Mouse (Mus musculus) urinary bladder, postnatal 14 days (tissue): ENCODE measurements around the gene Tnfsf10.
"Not testable (repeated sequence)": the region's sequence is repeated elsewhere in the genome, so short reads cannot be mapped to it uniquely, and the experiment has no call there.

ENCODE experiments used
- DNase-seq: peaks from one replicate; pipeline ENCODE4 v3.0.0; 2021; ENCODE audit warnings: low spot score

The Tnfsf10 gene

DNA sequence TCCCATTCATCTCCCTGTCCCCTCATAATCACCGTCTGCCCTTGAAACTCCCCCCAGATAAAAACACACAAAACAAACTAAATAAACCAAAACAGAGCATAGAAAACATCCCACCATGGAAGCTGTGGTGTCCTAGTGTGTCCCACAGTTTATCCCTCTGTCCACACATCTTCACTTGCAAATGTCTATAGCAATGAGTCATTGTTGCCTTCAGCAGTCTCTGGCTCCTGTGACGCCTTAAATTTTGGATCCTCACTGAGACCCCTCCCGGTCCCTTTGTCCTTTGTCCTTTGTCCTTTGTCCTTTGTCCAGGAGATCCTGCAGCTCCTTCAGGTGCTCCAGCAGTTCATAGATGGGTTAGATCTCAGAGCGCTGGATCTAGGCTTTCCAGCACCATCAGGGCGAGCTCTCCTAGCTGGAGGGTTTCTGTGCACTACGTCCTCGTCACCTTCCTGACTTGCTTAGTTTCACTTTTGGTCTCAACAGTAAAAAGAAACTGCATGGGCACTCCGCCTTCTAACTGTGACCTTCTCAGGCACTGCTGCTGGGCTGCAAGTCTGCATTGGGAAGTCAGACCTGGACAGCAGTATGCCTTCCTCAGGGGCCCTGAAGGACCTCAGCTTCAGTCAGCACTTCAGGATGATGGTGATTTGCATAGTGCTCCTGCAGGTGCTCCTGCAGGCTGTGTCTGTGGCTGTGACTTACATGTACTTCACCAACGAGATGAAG, at the start of gene Tnfsf10:
Gene Tnfsf10 (plus strand): TSS at position 470 of the 729 bp plus-strand sequence.
- peak; percentile 9 for DNase-seq

DNA sequence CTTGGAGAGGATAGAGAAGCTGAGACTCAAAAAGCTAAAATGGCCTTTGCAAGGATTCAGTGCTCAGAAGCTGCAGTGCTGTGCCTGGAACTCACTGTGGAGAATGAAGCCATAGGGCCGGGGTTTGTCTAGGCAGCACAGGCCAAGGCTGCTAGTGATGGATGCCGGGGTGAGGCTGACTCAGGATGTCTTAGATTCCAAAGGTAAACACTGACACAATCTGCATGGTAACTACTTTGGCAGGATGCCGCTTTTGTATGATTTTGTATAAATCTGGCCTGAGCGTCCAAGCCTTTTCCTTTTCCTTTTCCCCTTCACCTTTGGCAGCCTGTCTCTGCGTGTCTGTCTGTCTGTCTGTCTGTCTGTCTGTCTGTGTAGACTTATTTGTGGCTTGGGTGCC, 49.5 kb upstream of the Tnfsf10 start:
- peak; percentile 12 for DNase-seq

DNA sequence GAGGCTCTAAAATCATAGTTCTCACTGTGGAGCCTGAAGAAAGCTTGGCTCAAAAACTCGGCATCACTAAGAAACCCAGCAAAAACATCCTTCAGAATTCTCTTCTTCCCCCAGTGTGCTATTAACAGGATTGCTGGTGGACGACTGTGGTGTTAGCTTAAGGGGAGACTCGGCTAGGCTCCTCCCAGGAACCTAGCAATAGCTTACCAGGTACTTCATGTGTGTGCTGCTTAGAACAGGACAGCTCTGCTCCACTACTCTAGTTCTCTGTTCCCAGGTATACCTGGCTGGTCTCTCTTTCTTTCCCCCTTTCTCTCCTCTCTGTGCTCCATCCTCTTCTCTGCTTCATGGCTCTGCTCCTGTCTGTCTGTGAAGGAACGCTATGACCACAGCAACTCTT, 48.9 kb upstream of the Tnfsf10 start:
- DNase-seq = no peak

DNA sequence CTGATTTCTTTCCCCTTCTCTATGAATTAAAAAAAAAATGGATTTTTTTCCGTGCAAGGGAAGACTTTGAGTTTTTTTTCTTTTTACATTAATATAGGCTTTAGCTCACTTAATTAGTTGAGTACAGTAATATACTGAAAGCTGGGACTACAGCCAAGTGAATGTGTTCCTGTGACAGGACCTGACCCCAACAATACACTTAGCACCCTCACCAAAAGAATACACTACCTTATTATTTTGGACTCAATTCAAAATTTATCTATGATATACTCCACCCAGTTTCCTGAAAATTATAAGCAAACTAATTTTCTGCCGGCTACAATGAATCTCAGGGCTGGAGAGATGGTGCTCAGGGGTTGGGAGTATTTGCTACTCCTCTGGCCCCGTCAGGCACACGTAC, 47.7 kb upstream of the Tnfsf10 start:
- DNase-seq = no peak

DNA sequence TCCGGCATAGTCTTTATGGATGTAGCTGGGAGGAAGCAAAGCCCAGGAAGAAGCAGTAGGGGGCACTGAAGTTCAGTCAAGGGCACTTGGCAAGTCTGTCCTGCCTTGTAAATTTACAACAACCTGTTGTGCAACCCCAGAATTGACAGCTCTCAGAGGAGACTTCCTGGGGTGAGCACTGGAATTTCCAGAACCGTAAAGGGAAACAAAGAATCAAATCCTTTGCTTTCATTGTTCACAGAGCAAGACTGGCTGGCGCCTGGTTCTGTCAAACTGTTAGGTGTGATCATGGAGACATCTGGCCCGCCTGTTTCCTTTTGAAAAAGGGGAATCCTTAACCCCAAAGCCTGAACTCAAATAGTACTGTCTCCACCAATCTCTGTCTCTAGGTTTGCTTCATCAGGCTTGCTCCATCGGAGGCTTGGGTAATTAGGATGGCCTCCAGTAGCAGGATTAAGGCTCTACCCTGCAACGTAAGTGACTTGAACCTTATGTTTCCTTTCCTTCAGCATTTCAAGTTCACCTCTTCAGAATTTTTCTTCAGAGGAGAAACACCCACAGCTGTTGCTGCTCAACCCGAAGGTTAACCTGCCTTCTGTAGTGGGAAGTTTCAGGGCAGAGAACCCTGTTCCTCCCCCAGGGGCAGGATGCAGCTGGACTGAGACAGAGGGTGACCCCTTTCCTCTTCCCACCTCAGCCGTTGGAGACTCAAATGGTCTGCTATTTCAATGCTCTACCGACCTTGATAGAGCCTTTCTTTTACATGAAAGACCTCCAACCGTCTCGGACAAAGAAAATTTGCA, 46.5 kb upstream of the Tnfsf10 start:
- peak; percentile 54 for DNase-seq

DNA sequence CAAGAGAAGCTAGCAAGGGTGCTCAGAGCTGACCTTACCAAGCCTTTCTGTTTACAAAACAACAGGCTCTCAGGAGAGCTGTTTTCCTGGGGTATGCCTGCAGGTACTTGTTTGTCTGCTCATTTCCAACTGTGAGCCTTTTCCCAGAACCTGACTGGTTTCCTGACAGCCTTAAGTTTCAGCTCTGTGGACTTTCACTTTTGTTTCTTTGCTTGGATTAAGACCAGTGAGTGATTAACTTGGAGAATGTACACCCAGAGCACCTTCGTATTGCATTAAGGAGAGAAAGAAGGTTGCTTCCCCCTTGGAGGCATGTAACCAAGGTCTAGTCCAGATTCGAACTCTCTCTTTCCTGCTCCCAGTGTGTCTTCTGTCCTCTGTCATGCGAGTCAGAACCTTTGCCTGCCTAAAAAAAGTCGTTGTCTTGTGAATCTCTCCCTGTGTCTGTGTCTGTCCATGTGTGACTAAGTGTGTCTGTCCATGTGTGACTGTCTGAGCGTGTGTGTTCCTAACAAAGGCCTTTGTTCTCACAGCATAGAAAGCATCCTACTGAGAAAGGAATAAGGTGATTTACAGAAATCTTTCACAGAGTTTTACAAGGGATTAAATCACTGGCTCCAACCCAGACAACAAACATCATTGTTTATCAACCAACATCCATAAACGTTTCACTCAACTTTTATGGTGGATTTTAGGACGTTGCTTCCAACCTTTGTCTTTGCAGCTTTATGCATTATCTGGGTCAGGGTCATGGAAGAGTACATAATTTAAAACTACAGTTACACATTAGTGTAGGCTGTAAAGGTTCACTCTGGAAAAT, 43.7 kb upstream of the Tnfsf10 start:
- DNase-seq = no peak

DNA sequence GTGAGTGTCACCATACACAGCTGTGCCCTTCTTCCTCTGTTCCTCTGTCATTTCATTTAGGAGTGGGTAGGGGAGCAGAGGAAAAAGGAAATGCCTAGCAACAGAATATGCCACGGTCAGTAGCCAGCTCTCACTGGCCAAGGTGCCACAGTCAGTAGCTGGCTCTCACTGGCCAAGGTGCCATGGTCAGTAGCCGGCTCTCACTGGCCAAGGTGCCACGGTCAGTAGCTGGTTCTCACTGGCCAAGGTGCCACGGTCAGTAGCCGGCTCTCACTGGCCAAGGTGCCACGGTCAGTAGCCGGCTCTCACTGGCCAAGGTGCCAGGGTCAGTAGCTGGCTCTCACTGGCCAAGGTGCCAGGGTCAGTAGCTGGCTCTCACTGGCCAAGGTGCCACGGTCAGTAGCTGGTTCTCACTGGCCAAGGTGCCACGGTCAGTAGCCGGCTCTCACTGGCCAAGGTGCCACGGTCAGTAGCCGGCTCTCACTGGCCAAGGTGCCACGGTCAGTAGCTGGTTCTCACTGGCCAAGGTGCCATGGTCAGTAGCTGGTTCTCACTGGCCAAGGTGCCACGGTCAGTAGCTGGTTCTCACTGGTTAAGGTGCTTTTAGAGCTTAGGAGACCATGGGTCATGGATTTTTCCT, 37.4 kb upstream of the Tnfsf10 start:
- DNase-seq = not testable (repeated sequence)

DNA sequence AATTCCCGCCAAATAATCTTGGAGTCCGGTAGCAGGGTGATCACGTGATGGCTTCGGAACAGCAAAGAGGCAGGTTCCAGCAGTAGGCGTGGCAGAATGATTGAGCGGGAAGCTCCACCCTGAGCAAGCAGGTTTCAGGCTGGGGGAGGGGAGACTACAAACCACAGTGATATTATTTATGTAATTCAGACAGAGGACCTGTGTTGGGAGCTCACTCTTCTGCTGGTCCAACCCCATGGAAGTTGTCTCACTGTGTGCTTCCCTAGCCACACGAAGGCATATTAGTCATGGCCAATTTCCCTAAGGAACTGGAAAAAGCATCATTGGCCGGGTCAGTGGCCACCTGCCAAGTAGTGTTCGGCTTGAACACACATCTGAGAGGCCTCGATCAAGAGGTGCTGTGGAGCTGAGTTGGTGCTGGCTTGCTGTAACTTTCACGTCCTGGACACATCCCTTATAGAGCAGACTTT, 36.5 kb upstream of the Tnfsf10 start:
- DNase-seq = peak; percentile 34

DNA sequence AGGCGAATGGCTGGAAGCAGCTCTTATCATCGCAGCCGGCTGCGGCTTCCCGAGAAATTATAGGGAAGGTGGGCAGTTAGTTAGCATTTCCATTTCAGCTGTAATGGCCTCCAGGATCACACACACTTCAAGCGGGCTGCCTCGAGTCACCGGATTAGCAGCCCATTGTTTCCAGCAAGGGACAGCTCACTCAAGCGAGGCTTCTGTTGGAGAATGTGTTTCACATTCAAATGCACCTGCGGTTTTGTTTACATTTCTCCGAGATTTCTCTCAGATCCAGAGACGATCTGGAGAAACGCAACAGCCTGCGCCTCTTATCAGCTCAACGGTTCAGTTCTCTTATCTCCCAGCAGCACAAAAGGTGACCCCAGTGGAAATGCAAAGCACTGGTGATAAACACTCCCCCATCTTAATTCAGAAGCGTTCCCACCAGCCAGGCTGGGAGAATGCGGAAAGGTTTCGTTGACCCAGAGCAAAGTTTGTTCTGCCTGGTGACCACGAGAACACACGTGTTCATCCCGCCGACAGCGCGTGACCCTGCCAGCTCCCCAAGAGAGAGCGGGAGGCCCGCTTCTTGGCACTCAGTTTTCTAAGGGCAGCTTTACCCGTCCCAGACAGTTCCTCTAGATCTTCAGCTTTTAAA, 33.6 kb upstream of the Tnfsf10 start:
- no peak for DNase-seq

DNA sequence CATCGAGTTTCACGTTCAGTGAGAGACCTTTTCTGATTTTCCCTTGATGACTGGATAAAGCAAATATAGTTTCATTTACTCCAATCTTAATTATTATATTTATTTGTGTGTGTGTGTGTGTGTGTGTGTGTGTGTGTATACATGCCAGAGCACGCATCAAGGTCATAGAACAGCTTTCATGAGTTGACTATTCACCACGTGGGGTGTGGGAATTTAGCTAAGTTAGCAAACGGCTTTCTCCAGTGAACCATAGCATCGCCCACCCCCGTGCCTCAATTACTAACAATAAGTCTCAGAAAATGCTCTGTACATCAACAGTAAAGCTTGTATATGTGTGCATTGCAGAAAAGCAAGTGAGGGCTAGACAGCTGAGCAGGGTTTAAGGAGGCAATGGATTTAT, 33.0 kb upstream of the Tnfsf10 start:
- DNase-seq = no peak

DNA sequence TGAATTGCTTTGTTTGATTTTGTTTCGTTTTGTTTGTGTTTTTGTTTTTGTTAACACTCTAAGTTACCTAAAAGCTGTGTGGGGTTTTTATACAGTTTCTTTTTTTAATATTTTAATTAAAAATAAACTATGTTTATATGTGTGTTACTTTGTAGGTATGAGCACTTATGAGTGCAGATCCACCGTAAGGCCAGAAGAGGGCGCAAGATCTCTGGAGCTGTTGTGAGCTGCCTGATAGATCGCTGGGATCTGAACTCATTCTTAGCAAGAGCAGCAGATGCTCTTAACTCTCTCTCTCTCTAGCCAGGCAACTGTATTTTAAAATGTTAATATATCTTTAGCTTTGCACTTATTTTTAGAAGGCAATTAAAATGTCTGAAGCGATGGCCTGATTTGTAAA, 32.6 kb upstream of the Tnfsf10 start:
- no peak for DNase-seq

DNA sequence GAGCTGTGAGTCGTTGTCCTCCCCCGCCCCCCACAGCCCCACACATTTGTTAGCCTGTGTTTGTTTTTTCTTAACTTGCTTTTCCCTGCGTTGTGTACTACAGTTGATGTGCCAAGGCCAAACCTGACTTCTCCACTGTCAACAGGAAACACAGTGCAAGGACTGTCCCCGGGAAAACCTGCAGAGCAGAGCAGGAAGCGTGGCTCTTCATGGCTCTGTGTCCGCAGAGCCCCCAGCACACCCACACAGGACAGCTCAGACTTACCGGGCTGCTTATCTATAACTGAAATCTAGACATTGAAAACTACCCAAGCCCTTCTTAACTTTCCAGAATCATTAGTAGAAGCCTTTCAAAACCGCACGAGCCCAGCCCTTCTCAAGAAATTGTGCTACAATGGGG, 31.8 kb upstream of the Tnfsf10 start:
- no peak for DNase-seq

DNA sequence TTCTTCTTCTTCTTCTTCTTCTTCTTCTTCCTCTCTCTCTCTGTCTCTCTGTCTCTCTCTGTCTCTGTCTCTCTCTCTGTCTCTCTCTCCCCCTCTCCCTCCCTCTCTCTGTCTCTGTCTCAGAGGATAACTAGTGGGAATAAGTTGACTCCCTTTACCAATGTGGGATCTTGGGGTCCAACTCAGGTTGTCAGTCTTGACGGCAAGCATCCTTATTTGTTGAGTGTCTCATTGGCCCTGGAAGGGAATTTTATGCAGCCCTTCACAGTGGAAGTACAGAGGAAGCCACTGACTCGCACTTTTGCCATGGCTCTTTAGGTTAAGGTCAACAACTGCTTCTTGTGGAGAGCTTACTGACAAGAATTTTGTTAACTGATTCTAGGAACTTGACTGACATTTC, 28.5 kb upstream of the Tnfsf10 start:
- no peak for DNase-seq

DNA sequence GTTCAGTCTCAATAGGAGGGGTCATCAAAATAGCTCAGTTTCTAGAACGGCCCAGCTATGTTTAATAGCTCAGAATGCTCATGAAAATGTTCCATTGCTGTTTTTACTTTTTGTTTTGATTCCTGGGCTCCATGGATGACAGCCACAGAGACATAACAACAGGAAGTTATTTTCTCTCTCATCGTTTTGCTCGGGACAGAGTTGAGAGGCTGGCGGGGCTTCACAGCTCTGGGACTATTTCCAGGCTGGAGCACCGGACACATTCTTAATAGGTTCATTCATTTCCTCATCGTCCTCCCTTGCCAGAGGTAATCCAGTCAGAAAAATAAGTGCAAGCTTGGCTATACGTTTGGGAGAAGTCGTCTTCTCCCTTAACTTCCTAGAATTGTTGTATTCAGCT, 27.9 kb upstream of the Tnfsf10 start:
- DNase-seq = peak; percentile 20

DNA sequence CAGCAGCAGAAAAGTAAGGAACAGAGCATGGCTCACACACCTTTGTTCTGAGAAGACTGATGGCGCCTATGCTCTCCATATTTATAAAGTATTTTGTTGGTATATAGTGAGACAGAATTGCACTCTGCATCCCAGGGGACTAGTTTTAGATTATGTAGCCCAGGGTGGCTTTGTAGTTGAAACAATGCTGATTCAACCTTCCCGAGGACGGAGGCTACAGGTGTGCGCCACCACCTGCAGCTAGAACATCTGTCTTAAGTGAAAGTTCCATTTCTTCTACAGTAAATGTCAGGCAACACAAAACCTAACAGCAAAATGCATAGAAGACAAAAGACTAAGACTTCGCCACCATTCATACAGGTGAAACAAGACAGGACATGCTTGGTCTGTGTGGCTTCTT, 26.5 kb upstream of the Tnfsf10 start:
- no peak for DNase-seq

DNA sequence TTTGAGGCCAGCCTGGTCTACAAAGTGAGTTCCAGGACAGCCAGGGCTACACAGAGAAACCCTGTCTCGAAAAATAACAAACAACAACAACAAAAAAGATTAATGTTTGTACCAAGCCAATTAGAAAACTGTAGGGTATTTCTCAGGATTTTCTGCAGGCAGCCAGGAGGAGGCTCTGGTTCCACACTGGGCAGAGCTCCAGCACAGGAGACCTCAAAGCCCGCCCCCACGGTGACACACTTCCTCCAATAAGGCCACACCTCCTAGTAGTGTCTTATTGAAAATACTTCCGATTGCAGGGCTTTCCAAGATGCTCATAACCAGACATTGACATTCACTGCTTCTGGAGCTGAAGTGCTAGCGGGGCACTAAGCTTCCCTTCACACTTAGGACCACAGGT, 25.9 kb upstream of the Tnfsf10 start:
- not testable (repeated sequence) for DNase-seq

DNA sequence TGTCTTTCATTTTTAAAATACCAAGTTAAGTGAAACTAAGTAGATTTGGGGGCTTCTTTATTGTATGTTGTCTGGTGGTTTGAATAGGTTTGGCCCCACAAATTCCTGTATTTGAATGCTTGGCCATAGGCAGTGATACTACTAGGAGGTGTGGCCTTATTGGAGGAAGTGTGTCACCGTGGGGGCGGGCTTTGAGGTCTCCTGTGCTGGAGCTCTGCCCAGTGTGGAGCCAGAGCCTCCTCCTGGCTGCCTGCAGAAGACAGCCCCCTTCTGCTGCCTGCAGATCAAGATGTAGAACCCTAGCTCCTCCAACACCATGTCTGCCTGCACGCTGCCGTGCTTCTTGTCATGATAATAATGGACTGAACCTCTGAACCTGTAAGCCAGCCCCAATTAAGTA, 25.4 kb upstream of the Tnfsf10 start:
- DNase-seq = not testable (repeated sequence)

DNA sequence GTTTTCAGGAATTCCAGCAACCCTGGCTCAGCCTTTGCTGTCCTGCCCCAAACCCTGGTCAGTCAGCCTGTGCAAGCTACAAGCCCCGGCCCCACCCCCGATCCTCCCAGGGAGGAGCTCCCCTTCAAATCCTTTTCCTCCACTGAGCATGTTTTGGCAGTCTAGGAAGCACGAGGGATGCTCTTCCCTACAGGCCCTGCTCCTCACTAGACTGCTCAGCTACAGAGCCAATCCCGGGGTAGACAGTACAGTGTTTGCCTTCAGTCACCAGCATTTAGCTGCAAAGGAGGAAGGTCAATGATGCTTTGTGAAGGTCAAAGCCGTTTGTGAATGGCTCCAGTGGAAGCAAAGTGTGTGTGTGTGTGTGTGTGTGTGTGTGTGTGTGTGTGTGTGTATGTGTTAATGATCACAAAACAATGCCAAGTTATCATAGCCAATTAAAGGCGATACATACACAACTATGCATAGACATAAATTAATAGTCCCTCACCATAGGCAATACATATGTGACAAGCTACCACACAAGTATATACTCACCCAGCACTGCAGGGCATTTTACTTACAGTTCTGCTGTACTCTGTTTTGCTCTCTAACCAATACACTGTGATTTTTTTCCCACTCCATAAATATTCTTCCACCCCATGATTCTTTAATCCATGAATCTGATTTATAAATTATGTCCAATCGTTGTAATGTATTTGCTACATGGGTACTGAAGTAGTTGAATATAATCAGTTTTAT, 23.0 kb upstream of the Tnfsf10 start:
- no peak for DNase-seq

DNA sequence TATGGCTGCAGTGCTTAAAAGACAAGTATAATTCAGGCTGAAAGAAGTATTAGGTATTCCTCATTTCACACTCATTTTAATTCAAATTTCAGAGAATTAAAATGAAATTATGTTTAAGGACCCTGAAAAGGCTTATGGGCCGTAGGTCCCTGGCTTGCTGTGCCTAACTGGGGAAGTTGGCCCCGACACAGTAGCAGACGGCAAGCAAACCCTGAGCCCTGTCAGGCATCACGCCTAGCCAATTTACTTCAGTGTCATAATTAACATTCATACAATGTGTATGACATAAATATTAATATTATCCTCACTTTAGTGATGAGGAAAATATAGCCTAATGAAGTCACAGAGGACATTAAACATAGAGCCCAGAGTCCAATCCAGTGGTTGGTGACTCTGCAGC, 16.4 kb upstream of the Tnfsf10 start:
- DNase-seq = no peak

DNA sequence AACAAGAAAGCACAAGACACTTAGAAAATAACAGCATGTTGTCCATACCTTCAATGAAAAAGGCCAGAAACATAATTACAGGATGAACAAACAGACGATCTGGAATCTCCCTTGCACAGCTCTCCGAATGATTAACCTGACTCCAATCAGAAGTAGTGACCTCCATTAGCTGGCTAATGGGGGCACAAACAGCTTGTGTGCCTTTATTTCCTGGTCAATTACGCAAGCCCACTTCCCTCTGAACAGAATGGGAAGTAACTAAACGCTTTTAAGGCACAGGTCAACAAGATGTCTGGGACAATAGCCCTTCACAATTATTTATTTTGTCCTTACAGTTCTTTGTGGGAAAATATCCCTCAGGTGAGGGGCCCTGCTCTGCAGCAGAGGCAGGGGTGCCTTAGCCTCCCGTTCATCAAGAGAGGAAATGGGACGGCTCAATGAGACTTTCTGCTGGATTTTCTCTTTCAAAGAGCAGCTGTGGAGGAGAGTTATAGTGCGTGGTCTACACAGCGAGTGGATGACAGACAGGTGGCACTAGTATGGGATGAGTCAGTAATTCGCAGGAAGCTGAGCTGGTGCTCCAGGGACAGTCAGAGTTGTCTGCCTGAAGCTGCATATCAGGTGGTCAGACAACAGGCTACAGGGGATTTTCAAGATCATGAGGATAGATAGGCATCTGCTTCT, 14.3 kb upstream of the Tnfsf10 start:
- DNase-seq = no peak
